Mouse (Mus musculus) limb, embryonic 13.5 days (tissue): Measurements from ENCODE around the gene Zfp710. TPM values are rescaled to one million over a fixed set of nuclear protein-coding genes. Genes with fewer than 3 reads are reported as not detected.

Experiments
- ATAC-seq: fragments of 200-750 bp; cut with Nextera tagmentation; 2 replicates; pipeline ENCODE4 v1.8.0; 2017; ENCODE audit warnings: low read depth, moderate number of reproducible peaks, moderate TSS enrichment; ENCODE audit not compliant: low FRiP score
- H3K27ac ChIP-seq: fragments of 300-500 bp; sonication (generic); 2 replicates; pipeline ENCODE4 v1.5.1; 2015; ENCODE audit warnings: inconsistent platforms, mild to moderate bottlenecking, moderate library complexity
- H3K27me3 ChIP-seq: fragments of 300-500 bp; sonication (generic); 2 replicates; pipeline ENCODE4 v1.6.1; 2015; ENCODE audit warnings: mild to moderate bottlenecking, inconsistent platforms
- H3K36me3 ChIP-seq: fragments of 300-500 bp; sonication (generic); 2 replicates; pipeline ENCODE4 v1.6.1; 2015; ENCODE audit warnings: inconsistent platforms, mild to moderate bottlenecking, moderate library complexity
- H3K4me1 ChIP-seq: fragments of 300-500 bp; sonication (generic); 2 replicates; pipeline ENCODE4 v1.6.1; 2015; ENCODE audit warnings: inconsistent platforms
- H3K4me2 ChIP-seq: fragments of 300-500 bp; sonication (generic); replicated peaks from 2 replicates; pipeline ENCODE4 v1.6.1; 2015; ENCODE audit warnings: inconsistent platforms, mild to moderate bottlenecking, moderate library complexity
- H3K4me3 ChIP-seq: fragments of 300-500 bp; sonication (generic); 2 replicates; pipeline ENCODE4 v1.5.1; 2015; ENCODE audit warnings: moderate library complexity, mild to moderate bottlenecking, inconsistent platforms
- H3K9ac ChIP-seq: fragments of 300-500 bp; sonication (generic); 2 replicates; pipeline ENCODE4 v1.6.1; 2015; ENCODE audit warnings: mild to moderate bottlenecking, inconsistent platforms
- H3K9me3 ChIP-seq: fragments of 300-500 bp; sonication (generic); 2 replicates; pipeline ENCODE4 v1.6.1; 2016; ENCODE audit warnings: inconsistent platforms
- WGBS: fragments of 180-500 bp; shearing (Covaris S2); methylation state at CpG from one replicate; pipeline ENCODE4 v1.1.7; 2015; 5-methylcytosine and 5-hydroxymethylcytosine counted together
- polyA plus RNA-seq: library from polyadenylated mRNA; unstranded; fragments of >200 nt; fragmentation: Nextera tagmentation; extraction: Ambion mirVana; gene quantifications from 2 replicates; pipeline ENCODE4 v1.2.1, GENCODE M21; 2015

Zfp710 gene
- polyA plus RNA-seq, 1 experiment from 2014 or later: 15.9 TPM

DNA sequence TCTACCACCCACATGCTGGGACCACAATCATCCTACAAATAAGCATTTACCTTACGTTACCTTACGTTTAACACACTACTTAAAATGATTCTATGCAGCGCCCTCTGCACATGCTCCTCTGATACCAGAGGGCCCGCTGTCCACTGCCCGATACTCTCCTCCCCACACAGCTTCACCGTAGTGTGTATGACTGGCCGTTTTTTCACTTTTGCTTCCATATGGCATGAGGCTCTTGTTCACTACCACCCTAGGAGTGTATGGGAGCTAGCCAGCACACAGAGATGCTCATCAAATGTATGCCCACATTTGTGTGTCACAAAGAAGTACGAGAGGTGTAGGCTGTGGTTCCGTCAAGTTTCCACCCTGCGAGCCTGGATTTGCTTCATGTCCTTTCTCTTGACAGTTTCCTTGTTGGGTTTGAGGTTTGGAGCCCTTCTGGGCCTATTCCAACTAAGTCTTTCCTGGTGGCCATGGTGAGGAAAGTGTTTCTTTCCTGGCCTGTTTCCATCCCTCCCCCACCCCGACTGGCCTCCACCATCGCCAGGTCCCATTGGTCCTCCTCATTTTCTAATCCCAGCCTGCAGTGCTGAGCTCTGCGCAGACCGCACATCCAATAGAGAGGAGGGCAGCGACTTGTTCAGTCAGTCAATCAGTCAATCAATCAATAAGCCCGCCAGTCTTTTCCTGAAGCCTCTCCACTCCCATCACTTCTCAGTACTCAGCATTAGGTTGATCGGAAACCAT lies 37.6 kb downstream of the Zfp710 start:
- Histone ChIP-seq H3K9ac (no peak overlapping the region), H3K4me1 (peaks cover 31% of the 10 kb centered on the region), H3K4me3 (no peak overlapping the region), H3K9me3 (no peaks in the 10 kb centered on the region), H3K36me3 (peaks cover 4% of the 10 kb centered on the region; the same call in 1 of the 2 replicates), H3K27me3 (no peaks in the 10 kb centered on the region), H3K4me2 (no peak overlapping the region), H3K27ac (no peak overlapping the region)
- no peak for ATAC-seq
- WGBS: 91% methylated on average over 17 of the region's 17 CpGs

DNA sequence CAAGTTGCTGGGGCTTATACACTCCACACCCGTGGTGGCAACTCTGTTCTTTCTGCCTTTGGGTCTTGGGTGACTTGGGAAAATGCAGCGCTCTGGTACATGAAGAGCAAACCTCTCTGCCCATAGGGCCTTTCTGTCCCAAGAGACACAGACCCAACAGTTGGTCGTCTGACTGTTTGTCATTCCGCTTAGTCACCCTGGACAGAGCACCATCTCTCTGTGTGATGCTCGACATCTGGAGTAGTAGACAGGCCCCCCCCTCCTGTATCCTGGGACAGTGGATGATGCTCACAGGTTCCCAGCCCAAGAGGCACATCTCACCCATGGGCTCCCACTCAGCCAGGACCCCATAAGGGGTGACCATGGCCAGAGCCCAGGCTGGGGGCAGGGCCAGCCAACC lies 38.6 kb downstream of the Zfp710 start:
- Histone ChIP-seq H3K4me3 (no peak overlapping the region), H3K27ac (no peak overlapping the region), H3K9me3 (no peaks in the 10 kb centered on the region), H3K9ac (no peak overlapping the region), H3K27me3 (no peaks in the 10 kb centered on the region), H3K4me1 (peaks cover 26% of the 10 kb centered on the region), H3K36me3 (no peaks in the 10 kb centered on the region), H3K4me2 (no peak overlapping the region)
- 83% methylated on average over 5 of the region's 5 CpGs for WGBS
- no peak for ATAC-seq

DNA sequence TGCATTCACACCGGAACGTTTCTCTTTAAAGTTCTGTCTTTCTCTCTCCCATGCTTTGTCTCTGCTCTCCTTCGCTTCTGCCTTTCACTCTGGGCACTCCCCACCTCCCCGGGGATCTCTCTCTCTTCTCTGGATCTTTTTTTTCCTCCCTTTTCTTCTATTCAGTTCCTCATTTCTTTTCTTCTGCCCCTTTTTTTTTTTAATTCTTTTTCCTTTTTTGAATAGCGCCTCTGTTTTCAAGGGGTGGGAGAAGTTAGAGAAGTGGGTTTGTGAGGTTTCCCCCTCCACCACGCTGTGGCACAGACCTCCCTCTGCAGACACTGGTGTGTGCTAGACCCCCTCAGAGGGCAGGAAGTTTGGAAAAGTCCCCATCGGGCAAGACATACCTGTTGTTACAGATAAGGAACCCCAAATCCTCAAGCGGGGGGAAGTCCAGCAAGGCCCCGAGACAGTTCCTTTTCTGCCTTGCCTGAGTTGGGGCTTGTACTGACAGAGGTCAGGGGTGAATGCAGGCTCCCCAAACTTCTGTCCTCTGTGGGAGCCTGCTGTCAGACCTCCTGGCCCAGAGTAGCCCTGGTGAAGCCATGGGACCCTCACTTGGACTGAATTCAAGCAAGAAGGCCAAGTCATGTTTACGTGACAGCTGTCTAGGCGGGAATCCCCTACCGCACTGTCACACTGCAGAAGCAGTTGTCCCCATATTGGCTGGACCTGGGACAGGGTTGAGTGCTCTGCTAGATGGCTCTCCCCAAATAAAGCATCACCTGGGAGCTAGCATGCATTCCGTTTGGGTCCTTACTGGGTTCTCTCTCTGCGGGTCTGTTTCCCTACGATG lies 39.5 kb downstream of the Zfp710 start:
- H3K9ac ChIP-seq: no peak overlapping the region
- no peaks in the 10 kb centered on the region for H3K9me3 ChIP-seq
- no peaks in the 10 kb centered on the region for H3K36me3 ChIP-seq
- no peak overlapping the region for H3K27ac ChIP-seq
- peaks cover 22% of the 10 kb centered on the region for H3K4me1 ChIP-seq
- no peak overlapping the region for H3K4me3 ChIP-seq
- WGBS: 73% methylated on average over 15 of the region's 15 CpGs
- no peak for ATAC-seq
- H3K27me3 ChIP-seq: no peaks in the 10 kb centered on the region
- no peak overlapping the region for H3K4me2 ChIP-seq

DNA sequence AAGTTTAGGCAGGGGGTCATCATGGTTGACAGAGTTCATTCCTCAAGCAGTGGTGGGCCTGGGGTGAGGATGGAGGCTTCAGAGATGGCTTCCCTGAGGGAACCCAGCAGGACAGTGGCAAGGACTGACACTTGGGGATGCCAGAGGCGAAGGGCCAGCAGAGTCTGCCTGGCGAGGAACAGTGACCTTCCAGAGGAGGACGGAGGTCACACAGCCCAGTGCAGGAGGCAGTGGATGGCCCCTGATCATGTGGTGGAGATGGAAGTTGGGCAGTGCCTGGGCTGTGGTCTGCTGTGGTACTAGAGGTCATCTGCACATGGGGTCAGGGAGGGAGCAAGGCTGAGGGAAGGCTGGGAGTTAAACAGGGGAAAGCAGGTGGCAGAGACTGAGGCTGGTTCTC lies 40.6 kb downstream of the Zfp710 start:
- Histone ChIP-seq H3K27me3 (no peaks in the 10 kb centered on the region), H3K4me1 (peaks cover 27% of the 10 kb centered on the region), H3K4me3 (no peak overlapping the region), H3K9me3 (no peaks in the 10 kb centered on the region), H3K36me3 (no peaks in the 10 kb centered on the region), H3K9ac (no peak overlapping the region), H3K27ac (no peak overlapping the region), H3K4me2 (no peak overlapping the region)
- 88% methylated on average over 3 of the region's 3 CpGs for WGBS
- no peak for ATAC-seq

DNA sequence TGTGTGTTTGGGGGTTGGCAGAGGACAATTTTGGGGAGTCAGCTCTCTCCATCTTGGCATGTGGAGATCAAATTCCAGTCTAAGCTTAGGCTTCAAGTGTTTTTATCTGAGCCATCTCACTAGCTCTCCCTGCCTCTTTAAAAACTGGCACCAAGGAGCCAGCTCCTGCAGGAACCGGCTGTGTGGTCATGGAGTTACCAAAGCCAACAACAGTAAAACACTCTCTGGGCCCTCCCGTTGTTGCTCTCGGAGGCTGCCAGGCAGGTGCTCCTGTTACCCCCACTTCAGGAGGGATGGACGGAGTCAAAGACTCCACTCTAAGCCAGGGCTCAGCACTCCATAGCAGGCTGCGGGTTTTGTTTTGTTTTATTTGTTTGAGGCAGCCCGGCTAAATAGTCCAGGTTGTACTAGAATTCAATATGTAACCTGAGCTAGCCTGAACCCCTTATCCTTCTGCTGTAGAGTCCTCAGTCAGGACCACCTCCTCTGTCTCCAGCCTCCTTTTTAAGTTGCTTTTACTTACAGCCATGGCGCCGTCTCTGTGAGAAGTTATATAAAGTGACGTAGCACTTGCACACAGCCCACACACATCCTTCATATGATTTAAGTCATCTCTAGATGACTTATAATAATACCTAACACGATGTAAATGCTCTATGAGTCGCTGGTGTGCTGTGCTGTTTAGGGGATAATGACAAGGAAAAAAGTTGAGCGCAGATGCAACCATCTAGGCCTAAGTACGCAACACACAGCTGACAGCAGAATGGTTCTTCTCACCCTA lies 42.3 kb downstream of the Zfp710 start:
- no peaks in the 10 kb centered on the region for H3K36me3 ChIP-seq
- WGBS: 67% methylated on average over 13 of the region's 13 CpGs
- H3K9me3 ChIP-seq: no peaks in the 10 kb centered on the region
- no peak overlapping the region for H3K4me2 ChIP-seq
- no peak for ATAC-seq
- no peak overlapping the region for H3K9ac ChIP-seq
- no peak overlapping the region for H3K27ac ChIP-seq
- H3K27me3 ChIP-seq: no peaks in the 10 kb centered on the region
- no peak overlapping the region for H3K4me3 ChIP-seq
- H3K4me1 ChIP-seq: peaks cover 26% of the 10 kb centered on the region

DNA sequence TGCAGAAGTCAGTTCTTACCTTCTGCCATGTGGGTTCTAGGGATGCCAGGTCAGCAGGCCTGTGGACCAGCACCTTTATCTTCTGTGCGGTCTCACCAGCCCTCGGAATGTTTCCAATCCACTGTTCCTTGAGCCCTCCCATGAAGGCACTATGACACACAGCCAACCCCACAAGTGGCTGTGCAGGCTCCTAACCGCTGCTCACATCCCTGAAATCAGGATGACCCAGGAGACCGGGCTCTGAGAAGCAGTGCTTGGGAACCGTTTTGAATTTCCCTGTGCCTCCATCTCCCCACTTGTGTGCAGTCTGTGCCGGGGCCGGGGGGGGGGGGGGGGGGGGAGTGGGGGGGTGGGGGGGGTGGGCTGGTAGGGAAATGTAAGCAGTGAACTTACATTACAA lies 43.7 kb downstream of the Zfp710 start:
- ATAC-seq: no peak
- 70% methylated on average over 6 of the region's 7 CpGs for WGBS
- H3K4me1 ChIP-seq: peaks cover 29% of the 10 kb centered on the region
- no peaks in the 10 kb centered on the region for H3K36me3 ChIP-seq
- no peaks in the 10 kb centered on the region for H3K27me3 ChIP-seq
- H3K9me3 ChIP-seq: no peaks in the 10 kb centered on the region
- no peak overlapping the region for H3K27ac ChIP-seq
- H3K4me2 ChIP-seq: no peak overlapping the region
- no peak overlapping the region for H3K4me3 ChIP-seq
- no peak overlapping the region for H3K9ac ChIP-seq

DNA sequence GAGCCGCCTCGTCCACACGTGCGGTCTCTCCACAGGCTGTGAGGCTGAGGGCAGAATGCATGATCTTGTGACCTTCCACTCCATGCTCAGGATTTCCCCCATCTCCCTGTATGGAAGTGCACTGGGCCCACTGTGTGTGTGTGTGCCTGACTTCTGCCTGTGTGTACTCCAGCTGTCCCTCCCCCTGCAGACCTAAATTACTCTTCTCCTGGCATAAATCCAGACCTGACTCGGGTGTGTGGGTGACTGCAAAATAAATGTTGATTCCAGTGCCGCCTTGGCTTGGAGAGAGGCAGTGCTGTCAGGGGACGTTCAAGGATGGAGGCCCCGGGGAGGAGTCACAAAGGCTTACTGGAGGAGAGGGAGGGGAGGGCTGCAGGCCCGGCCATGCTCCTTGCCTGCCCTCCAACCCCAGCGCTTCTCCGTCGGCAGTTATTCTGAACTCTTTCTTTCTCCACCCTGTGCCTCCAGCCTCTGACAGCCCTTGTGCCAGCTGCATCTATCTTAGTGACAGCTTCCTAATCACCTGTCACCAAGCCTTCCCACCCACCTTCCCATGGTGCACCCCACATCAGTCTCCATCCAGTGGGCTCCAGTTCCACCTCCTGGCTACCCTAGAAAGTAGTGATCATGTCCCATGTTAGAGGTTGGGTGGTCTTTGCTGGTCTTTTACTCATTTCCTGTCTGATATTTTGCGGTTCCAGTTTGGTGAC lies 45.2 kb downstream of the Zfp710 start:
- Histone ChIP-seq H3K27me3 (no peaks in the 10 kb centered on the region), H3K36me3 (no peaks in the 10 kb centered on the region), H3K4me3 (no peak overlapping the region), H3K9me3 (no peaks in the 10 kb centered on the region), H3K4me2 (peak overlapping the region; percentile 21; the same call in 1 of the 2 replicates), H3K27ac (no peak overlapping the region; the same call in 1 of the 2 replicates), H3K9ac (no peak overlapping the region), H3K4me1 (peaks cover 44% of the 10 kb centered on the region)
- WGBS: 15% methylated on average over 13 of the region's 13 CpGs
- 0 out of 2 replicates have a peak, but pooled peaks have one; percentile 25 for ATAC-seq

DNA sequence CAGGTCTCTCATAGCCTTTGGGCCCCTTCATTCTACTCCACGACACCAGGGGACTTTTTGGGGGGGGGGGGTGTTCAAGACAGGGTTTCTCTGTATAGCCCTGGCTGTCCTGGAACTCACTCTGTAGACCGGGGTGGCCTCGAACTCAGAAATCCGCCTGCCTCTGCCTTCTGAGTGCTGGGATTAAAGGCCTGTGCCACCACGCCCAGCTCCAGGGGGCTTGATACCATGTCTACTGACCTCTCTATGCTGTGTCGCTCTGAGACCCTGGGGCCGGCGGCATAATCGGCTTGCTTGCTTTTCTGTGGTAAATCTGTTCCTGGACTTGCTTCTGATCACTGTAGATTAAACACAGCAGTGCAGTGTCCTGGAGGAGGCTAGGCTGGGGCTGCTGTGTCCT lies 46.6 kb downstream of the Zfp710 start:
- Histone ChIP-seq H3K4me3 (no peak overlapping the region), H3K9ac (no peak overlapping the region), H3K4me1 (peaks cover 58% of the 10 kb centered on the region), H3K9me3 (no peaks in the 10 kb centered on the region), H3K27me3 (no peaks in the 10 kb centered on the region), H3K27ac (no peak overlapping the region), H3K4me2 (no peak overlapping the region), H3K36me3 (no peaks in the 10 kb centered on the region)
- WGBS: 89% methylated on average over 9 of the region's 9 CpGs
- ATAC-seq: no peak

DNA sequence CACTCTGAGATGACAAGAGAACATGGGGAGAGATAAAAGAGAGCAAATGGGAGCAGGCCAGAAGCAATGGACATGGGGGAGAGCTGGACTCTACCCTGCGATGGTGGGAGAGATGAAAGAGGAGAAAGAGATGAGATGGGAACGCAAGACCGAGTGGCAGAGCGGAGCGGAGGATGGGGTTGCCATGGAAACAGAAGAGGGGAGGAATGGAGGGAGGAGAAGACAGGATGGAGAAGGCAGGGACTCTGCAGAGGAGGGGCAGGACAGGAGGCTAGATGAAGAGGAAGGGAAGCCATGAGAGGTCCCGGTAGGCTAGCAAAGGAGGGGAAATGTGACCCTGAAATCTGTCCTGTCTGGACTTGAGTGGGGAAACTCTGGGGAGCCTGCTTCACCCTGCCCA lies 47.7 kb downstream of the Zfp710 start:
- Histone ChIP-seq H3K36me3 (no peaks in the 10 kb centered on the region), H3K27ac (no peak overlapping the region), H3K4me2 (no peak overlapping the region), H3K4me3 (no peak overlapping the region), H3K27me3 (no peaks in the 10 kb centered on the region), H3K9ac (no peak overlapping the region), H3K4me1 (peaks cover 69% of the 10 kb centered on the region), H3K9me3 (no peaks in the 10 kb centered on the region)
- no peak for ATAC-seq
- 70% methylated on average over 6 of the region's 6 CpGs for WGBS

DNA sequence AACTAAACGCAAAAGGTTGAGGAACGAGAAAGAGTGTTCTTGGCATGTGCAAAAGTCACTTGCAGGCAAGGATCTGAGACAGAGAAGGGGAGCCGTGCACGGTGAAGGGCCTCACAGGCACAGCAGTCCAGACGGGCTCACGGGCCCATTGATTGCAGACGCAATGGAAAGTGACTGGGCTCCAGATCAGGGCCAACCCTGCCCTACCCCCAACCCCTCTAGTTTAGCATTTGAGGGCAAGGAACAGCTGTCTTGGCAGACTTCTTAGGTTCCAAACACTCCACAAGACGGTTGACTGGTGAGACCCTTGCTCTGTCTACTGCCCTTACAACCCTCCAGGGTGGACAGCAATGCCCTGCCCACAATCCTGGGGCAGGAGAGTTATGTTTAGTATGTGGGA lies 48.9 kb downstream of the Zfp710 start:
- Histone ChIP-seq H3K9ac (no peak overlapping the region), H3K4me2 (no peak overlapping the region), H3K4me3 (no peak overlapping the region), H3K9me3 (no peaks in the 10 kb centered on the region), H3K36me3 (no peaks in the 10 kb centered on the region), H3K27me3 (no peaks in the 10 kb centered on the region), H3K27ac (no peak overlapping the region), H3K4me1 (peaks cover 75% of the 10 kb centered on the region)
- 76% methylated on average over 8 of the region's 8 CpGs for WGBS
- ATAC-seq: no peak

DNA sequence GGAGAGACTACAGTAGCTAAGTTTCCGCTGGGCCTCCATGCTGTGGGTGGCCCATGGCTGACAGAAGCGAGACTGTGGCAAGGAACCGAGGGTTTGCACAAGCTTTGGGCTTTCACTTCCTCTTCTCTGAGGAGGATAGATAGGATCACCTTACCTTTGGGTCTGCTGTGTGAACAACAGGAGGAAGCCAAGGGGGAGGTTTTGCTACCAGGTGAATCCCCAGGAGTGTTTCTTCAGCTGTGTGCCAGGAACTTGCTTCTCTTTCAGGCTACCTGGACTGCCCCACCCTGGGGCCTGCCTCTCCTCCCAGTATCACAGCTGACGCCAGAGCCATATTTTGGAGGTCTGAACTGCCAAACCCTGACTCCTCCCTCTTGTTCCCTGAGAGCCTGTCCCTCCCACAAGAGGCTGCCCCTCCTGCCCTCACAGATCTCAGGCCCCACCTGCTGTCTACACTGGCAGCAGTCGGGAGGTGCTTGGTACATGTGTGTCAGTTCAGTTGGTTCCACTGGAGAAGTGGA lies 50.4 kb downstream of the Zfp710 start:
- peaks cover 69% of the 10 kb centered on the region for H3K4me1 ChIP-seq
- H3K9me3 ChIP-seq: no peaks in the 10 kb centered on the region
- no peaks in the 10 kb centered on the region for H3K27me3 ChIP-seq
- ATAC-seq: 0 out of 2 replicates have a peak, but pooled peaks have one; percentile 13
- H3K27ac ChIP-seq: peak overlapping the region; percentile 22; the same call in 1 of the 2 replicates
- WGBS: 40% methylated on average over 5 of the region's 5 CpGs
- H3K36me3 ChIP-seq: no peaks in the 10 kb centered on the region
- no peak overlapping the region for H3K4me2 ChIP-seq
- H3K4me3 ChIP-seq: no peak overlapping the region
- H3K9ac ChIP-seq: no peak overlapping the region
